ENCODE assay signal across 19 mouse cellular contexts in the genomic region with DNA sequence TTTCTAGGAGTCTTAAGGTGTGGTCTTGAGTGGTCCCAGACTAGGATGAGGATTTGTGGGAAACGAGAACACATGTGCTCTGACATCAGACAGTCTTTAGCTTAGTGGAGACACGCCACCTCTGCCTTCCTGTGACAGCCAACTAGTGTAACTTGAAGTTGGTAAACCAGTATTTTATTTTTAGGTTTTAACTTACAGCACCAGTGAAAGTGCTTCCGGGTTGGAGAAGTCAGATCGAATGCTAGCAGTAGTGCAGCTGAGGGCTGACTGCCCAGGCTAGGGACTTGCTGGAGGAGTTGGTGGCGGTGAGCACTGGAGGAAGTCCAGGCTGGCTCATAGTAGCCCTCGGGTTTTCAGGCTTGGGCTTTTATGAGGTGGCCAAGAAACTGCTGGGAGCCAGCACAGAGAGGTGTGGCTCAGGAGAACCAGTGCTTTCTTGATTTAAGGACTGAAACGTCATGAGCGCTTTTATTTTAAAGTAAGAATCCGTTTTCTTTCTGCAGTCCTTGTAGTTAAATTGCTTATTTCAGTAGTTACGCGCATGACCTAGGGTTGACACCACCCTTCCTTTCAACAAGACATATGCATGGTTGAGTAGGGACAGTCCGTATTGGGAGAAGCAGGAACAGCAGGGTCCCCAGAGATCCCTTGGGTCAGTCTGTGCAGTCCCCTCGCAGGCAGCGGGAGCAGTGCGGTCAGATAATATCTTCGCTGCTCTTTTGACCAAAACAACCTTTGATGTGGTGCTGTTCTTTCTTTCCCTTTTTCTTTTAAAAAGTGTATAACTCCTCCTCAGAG.
"Had no signal": no experiment of that assay in that cellular context is flagged by ENCODE, and none has a peak within 500 bp of the region (broad histone marks: within the 10 kb centered on the region; RNA-seq: fewer than 3 reads in every experiment).

No protein-coding gene starts in this region.

- H3K4me3 ChIP-seq: layer of hippocampus, adult 2 months; limb, embryonic 10.5 days; limb, embryonic 13.5 days; lung, embryonic 15.5 days; midbrain, embryonic 10.5 days; neural tube, embryonic 12.5 days; neural tube, embryonic 15.5 days had no signal

- DNase-seq: kidney, adult 2 months; kidney, postnatal 25 days; layer of hippocampus, adult 9-11 months; lung, adult 18-20 months; lung, postnatal 10 days; lung, postnatal 36 days; midbrain, embryonic 14.5 days; right cerebral cortex, adult 18-20 months; thymus, adult 18-20 months; thymus, postnatal 36 days had no signal

- H3K27ac ChIP-seq: kidney, postnatal 0 days; layer of hippocampus, adult 2 months; limb, embryonic 10.5 days; limb, embryonic 13.5 days; lung, embryonic 15.5 days; midbrain, embryonic 10.5 days; neural tube, embryonic 12.5 days; neural tube, embryonic 15.5 days had no signal

- H3K27me3 ChIP-seq: limb, embryonic 13.5 days; lung, embryonic 15.5 days; megakaryocyte, embryonic 14.5 days; neural tube, embryonic 12.5 days; neural tube, embryonic 15.5 days had no signal

- H3K4me2 ChIP-seq: limb, embryonic 13.5 days; lung, embryonic 15.5 days; neural tube, embryonic 12.5 days; neural tube, embryonic 15.5 days had no signal

- H3K9ac ChIP-seq: lung, embryonic 15.5 days; neural tube, embryonic 12.5 days; neural tube, embryonic 15.5 days had no signal

- H3K9me3 ChIP-seq: limb, embryonic 10.5 days; limb, embryonic 13.5 days; lung, embryonic 15.5 days; megakaryocyte, embryonic 14.5 days; midbrain, embryonic 10.5 days; neural tube, embryonic 12.5 days; neural tube, embryonic 15.5 days had no signal
